Mouse (Mus musculus) CH12.LX (cell line): ENCODE results near the gene Zfp263. TPM values are rescaled to one million over a fixed set of nuclear protein-coding genes. Genes with fewer than 3 reads are reported as not detected.
A peak's percentile ranks its signal among the peaks of the same experiment; 100 is the strongest.

ENCODE experiments used
- DNase-seq: peaks from one replicate; pipeline ENCODE4 v3.0.0-alpha.2; 2013; ENCODE audit errors: extremely low read depth
- H3K27ac ChIP-seq: 2 replicates; pipeline ENCODE4 v1.5.1; 2012; ENCODE audit warnings: low read depth, mild to moderate bottlenecking, control low read depth, moderate library complexity; ENCODE audit not compliant: insufficient read depth
- H3K27me3 ChIP-seq: replicated peaks from 2 replicates; pipeline ENCODE3; 2012; ENCODE audit warnings: inconsistent platforms
- H3K36me3 ChIP-seq, 2 experiments: replicated peaks in 1 of 2; 2 replicates each; pipeline versions ENCODE3 to v1.6.1; 2012; ENCODE audit warnings: inconsistent platforms in 1 of 2, low read length in 1 of 2, mild to moderate bottlenecking in 1 of 2, mixed read lengths in 1 of 2, moderate library complexity in 1 of 2; ENCODE audit not compliant: control insufficient read depth in 1 of 2, insufficient read depth in 1 of 2
- H3K4me1 ChIP-seq, 2 experiments: 2 replicates each; pipeline ENCODE4 v1.6.1; 2012; ENCODE audit warnings: inconsistent platforms in 1 of 2, moderate library complexity in 1 of 2; ENCODE audit not compliant: insufficient read depth in 2 of 2, control insufficient read depth in 1 of 2
- H3K4me2 ChIP-seq: 2 replicates; pipeline ENCODE4 v1.6.1; 2012; ENCODE audit warnings: low read depth, mild to moderate bottlenecking, control low read depth; ENCODE audit not compliant: poor library complexity, insufficient read depth, severe bottlenecking
- H3K4me3 ChIP-seq, 3 experiments: fragments of 150-350 bp in 1 of 3; sonication (generic) in 1 of 3; replicated peaks in 1 of 3; 2 replicates each; pipeline versions ENCODE3 to v1.5.1; 2011 to 2012; ENCODE audit warnings: low read depth in 2 of 3, low read length in 2 of 3, mild to moderate bottlenecking in 2 of 3, moderate library complexity in 2 of 3, control low read depth in 1 of 3, improper control_type of control experiment in 1 of 3, inconsistent platforms in 1 of 3, mixed read lengths in 1 of 3; ENCODE audit not compliant: poor library complexity in 1 of 3
- H3K79me2 ChIP-seq: replicated peaks from 2 replicates; pipeline ENCODE4 v1.6.1; 2012; ENCODE audit warnings: mild to moderate bottlenecking, moderate library complexity; ENCODE audit not compliant: control insufficient read depth, poor library complexity, insufficient read depth, severe bottlenecking; ENCODE audit errors: extremely low read depth
- H3K9ac ChIP-seq: 2 replicates; pipeline ENCODE4 v1.6.1; 2012; ENCODE audit warnings: low read depth, mild to moderate bottlenecking, control low read depth, moderate library complexity; ENCODE audit not compliant: insufficient read depth
- H3K9me3 ChIP-seq: replicated peaks from 2 replicates; pipeline ENCODE3; 2012; ENCODE audit warnings: low read length, inconsistent platforms, mixed read lengths
- CTCF ChIP-seq, 2 experiments: IDR thresholded peaks in 1 of 2; conservative IDR thresholded peaks in 1 of 2; 2 replicates each; pipeline ENCODE4 v1.5.1; 2011 to 2012; ENCODE audit warnings: low read depth in 2 of 2, low read length in 2 of 2, improper control_type of control experiment in 1 of 2, inconsistent platforms in 1 of 2, mild to moderate bottlenecking in 1 of 2, moderate library complexity in 1 of 2
- ELF1 ChIP-seq: IDR thresholded peaks from 2 replicates; pipeline ENCODE4 v1.6.1; 2014; ENCODE audit warnings: low read depth, mild to moderate bottlenecking, inconsistent platforms, low read length, improper control_type of control experiment
- GABPA ChIP-seq: IDR thresholded peaks from 2 replicates; pipeline ENCODE4 v1.6.1; 2012; ENCODE audit warnings: low read depth, low read length, improper control_type of control experiment, inconsistent platforms; ENCODE audit not compliant: insufficient replicate concordance
- HCFC1 ChIP-seq: IDR thresholded peaks from 2 replicates; pipeline ENCODE4 v1.6.1; 2012; ENCODE audit warnings: low read depth, mild to moderate bottlenecking, inconsistent platforms, low read length, improper control_type of control experiment
- MAZ ChIP-seq: IDR thresholded peaks from 2 replicates; pipeline ENCODE4 v1.6.1; 2012; ENCODE audit warnings: low read depth, mild to moderate bottlenecking, inconsistent platforms, low read length, improper control_type of control experiment, moderate library complexity
- MXI1 ChIP-seq: IDR thresholded peaks from 2 replicates; pipeline ENCODE4 v1.6.1; 2011; ENCODE audit warnings: mild to moderate bottlenecking, low read depth, low read length, improper control_type of control experiment
- MYC ChIP-seq: IDR thresholded peaks from 2 replicates; pipeline ENCODE4 v1.6.1; 2011; ENCODE audit warnings: low read depth, mild to moderate bottlenecking, improper control_type of control experiment, low read length
- POLR2A ChIP-seq: IDR thresholded peaks from 2 replicates; pipeline ENCODE4 v1.6.1; 2011; ENCODE audit warnings: low read depth, mild to moderate bottlenecking, improper control_type of control experiment, low read length
- POLR2AphosphoS2 ChIP-seq: IDR thresholded peaks from 2 replicates; pipeline ENCODE4 v1.6.1; 2011; ENCODE audit warnings: low read depth, low read length, improper control_type of control experiment
- RAD21 ChIP-seq: IDR thresholded peaks from 2 replicates; pipeline ENCODE4 v1.6.1; 2011; ENCODE audit warnings: low read depth, mild to moderate bottlenecking, low read length, improper control_type of control experiment, moderate library complexity
- RCOR1 ChIP-seq: conservative IDR thresholded peaks from 2 replicates; pipeline ENCODE4 v1.6.1; 2012; ENCODE audit warnings: low read depth, mild to moderate bottlenecking, inconsistent platforms, low read length, improper control_type of control experiment
- SMC3 ChIP-seq: IDR thresholded peaks from 2 replicates; pipeline ENCODE4 v1.6.1; 2011; ENCODE audit warnings: low read depth, low read length, improper control_type of control experiment
- TBP ChIP-seq: conservative IDR thresholded peaks from 2 replicates; pipeline ENCODE4 v1.6.1; 2011; ENCODE audit warnings: low read depth, low read length, improper control_type of control experiment
- TCF12 ChIP-seq: IDR thresholded peaks from 2 replicates; pipeline ENCODE4 v1.6.1; 2014; ENCODE audit warnings: low read depth, mild to moderate bottlenecking, inconsistent platforms, low read length, improper control_type of control experiment
- USF1 ChIP-seq: IDR thresholded peaks from 2 replicates; pipeline ENCODE4 v1.6.1; 2014; ENCODE audit warnings: low read depth, mild to moderate bottlenecking, inconsistent platforms, low read length, improper control_type of control experiment
- USF2 ChIP-seq: conservative IDR thresholded peaks from 2 replicates; pipeline ENCODE4 v1.6.1; 2011; ENCODE audit warnings: low read depth, low read length, improper control_type of control experiment
- ZC3H11A ChIP-seq: IDR thresholded peaks from 2 replicates; pipeline ENCODE4 v1.6.1; 2012; ENCODE audit warnings: low read depth, mild to moderate bottlenecking, inconsistent platforms, low read length, improper control_type of control experiment
- ZKSCAN1 ChIP-seq: IDR thresholded peaks from 2 replicates; pipeline ENCODE4 v1.6.1; 2012; ENCODE audit warnings: low read depth, inconsistent platforms, low read length, improper control_type of control experiment, borderline replicate concordance
- ZMIZ1 ChIP-seq: IDR thresholded peaks from 2 replicates; pipeline ENCODE4 v1.6.1; 2012; ENCODE audit warnings: low read depth, mild to moderate bottlenecking, inconsistent platforms, low read length, improper control_type of control experiment
- ZNF384 ChIP-seq: IDR thresholded peaks from 2 replicates; pipeline ENCODE4 v1.6.1; 2012; ENCODE audit warnings: low read depth, low read length, improper control_type of control experiment, inconsistent platforms
- dilution Hi-C: fragments of 300-500 bp; cut with MboI; formaldehyde crosslinking; loops from 2 replicates; pipeline ENCODE4 v1.14.3; 2020; ENCODE audit warnings: low sequenced_read_pairs; ENCODE audit not compliant: extremely low pct_unique_long_range_greater_than_20kb, extremely low pct_ligation_motif_present
- in situ Hi-C: fragments of 300-500 bp; cut with MboI; formaldehyde crosslinking; loops from 3 replicates; pipeline ENCODE4 v1.14.3; 2019; ENCODE audit warnings: low sequenced_read_pairs, low pct_ligation_motif_present, low pct_unique_long_range_greater_than_20kb, mixed read lengths
- polyA plus RNA-seq: library from polyadenylated mRNA; unstranded; fragments of >175 nt; gene quantifications from 2 replicates; pipeline ENCODE4 v1.2.1, GENCODE M21; 2012; ENCODE audit warnings: low read depth; ENCODE audit not compliant: insufficient read length
- total RNA-seq, 2 experiments: library from RNA; depleted of rRNA; stranded (reverse); fragments of 300-350 nt in 1 of 2; fragments of >200 nt in 1 of 2; gene quantifications; 2 replicates each; pipeline ENCODE4 v1.2.3; 2012 to 2014

Gene Zfp263
- total and polyA plus RNA-seq, 3 experiments = 17.4 to 24.2 (median 21.4) TPM

- dilution Hi-C loops (no loop called here), in situ Hi-C loops (no loop called here)
- Histone ChIP-seq H3K79me2 (peaks cover 30% of the 10 kb centered on the region), H3K9ac (peak overlapping the region; percentile 79; the same call in 1 of the 2 replicates), H3K27ac (no peak overlapping the region), H3K27me3 (no peaks in the 10 kb centered on the region), H3K4me3 (peak overlapping the region in 2 of 3 experiments; percentile 62 to 64), H3K4me2 (peak overlapping the region; percentile 92; the same call in 1 of the 2 replicates), H3K9me3 (no peaks in the 10 kb centered on the region), H3K4me1 (peaks cover 3 to 33% of the 10 kb centered on the region in 2 experiments; a peak in 3 of 4 replicates), H3K36me3 (peaks cover 7 to 17% of the 10 kb centered on the region in 2 experiments)
- no peak for DNase-seq
- TF ChIP-seq MYC = no peak
- TF ChIP-seq ZKSCAN1 = no peak
- TF ChIP-seq TBP = no peak
- TF ChIP-seq USF1 = no peak
- TF ChIP-seq POLR2A = no peak
- TF ChIP-seq HCFC1 = no peak
- no peak for TF ChIP-seq ZMIZ1
- TF ChIP-seq ZC3H11A = no peak
- TF ChIP-seq RAD21 = no peak
- no peak for TF ChIP-seq RCOR1
These were observed 1.4 kb upstream of the Zfp263 start for GRCm38 (mm10) chr16:3742466-3742865.

GRCm38 (mm10) chr16:3744186-3744700, 350 bp downstream of the Zfp263 start:
- Histone ChIP-seq H3K36me3 (peaks cover 20 to 32% of the 10 kb centered on the region in 2 experiments), H3K4me2 (peak overlapping the region; percentile 93), H3K27ac (peak overlapping the region; percentile 45), H3K9me3 (peaks cover 14% of the 10 kb centered on the region), H3K4me1 (peaks cover 3 to 38% of the 10 kb centered on the region in 2 experiments; a peak in 3 of 4 replicates), H3K79me2 (peaks cover 30% of the 10 kb centered on the region), H3K9ac (peak overlapping the region; percentile 73), H3K4me3 (peak overlapping the region; percentile 64 to 99 (median 66)), H3K27me3 (no peaks in the 10 kb centered on the region)
- TF ChIP-seq USF2 (no peak), RAD21 (peak; percentile 40), POLR2AphosphoS2 (no peak), GABPA (no peak), ELF1 (no peak), SMC3 (peak; percentile 23; the same call in 1 of the 2 replicates), TCF12 (no peak; the same call in 1 of the 2 replicates), ZNF384 (no peak), MAZ (no peak), CTCF (conservative IDR thresholded peaks at IDR 0.05 in 1 of 2, IDR thresholded peaks at IDR 0.05 in 1 of 2; ENCODE audit: low read depth in 2 of 2, low read length in 2 of 2) (peak in 1 of 2 experiments; percentile 49; a peak in 2 of 4 replicates), MXI1 (no peak; the same call in 1 of the 2 replicates)
- DNase-seq = no peak
- in situ Hi-C loops (no loop called here), dilution Hi-C loops (no loop called here)
